Mouse (Mus musculus) thymus, adult 2 months (tissue): ENCODE data around the gene Csrp2.

ENCODE experiments used
- CTCF ChIP-seq: fragments of 200-500 bp; IDR thresholded peaks from 2 replicates; pipeline ENCODE4 v1.5.1; 2012; ENCODE audit warnings: mild to moderate bottlenecking, control low read depth, low read length, moderate library complexity, borderline replicate concordance; ENCODE audit not compliant: control insufficient read depth, poor library complexity, insufficient read depth; ENCODE audit errors: extremely low read depth
- POLR2A ChIP-seq: fragments of 200-500 bp; IDR thresholded peaks from 2 replicates; pipeline ENCODE4 v1.6.1; 2012; ENCODE audit warnings: mild to moderate bottlenecking, low read length, control low read depth, moderate library complexity; ENCODE audit not compliant: control insufficient read depth, poor library complexity, insufficient read depth; ENCODE audit errors: extremely low read depth

DNA sequence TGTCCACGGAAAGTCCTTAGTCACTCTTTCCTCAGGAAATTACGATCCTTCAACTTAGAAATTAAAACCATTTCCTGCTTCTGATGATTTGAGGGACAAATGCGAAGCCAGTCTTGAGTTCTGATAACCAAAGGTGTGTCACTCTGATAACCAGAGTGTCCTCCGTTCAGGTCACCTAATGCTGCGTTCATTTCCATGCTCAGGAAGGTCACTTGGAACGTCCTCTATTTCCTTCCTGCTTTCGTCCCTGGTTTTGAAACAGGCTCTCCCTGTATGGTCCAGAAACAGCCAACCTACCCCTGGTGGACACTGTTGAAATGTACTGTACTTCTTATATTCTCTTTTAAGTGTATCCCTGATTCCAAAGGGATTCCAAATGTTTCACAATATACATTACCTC, 16.1 kb downstream of the Csrp2 start:
- TF ChIP-seq POLR2A: no peak
- no peak for TF ChIP-seq CTCF
